Mouse (Mus musculus) heart, embryonic 14.5 days (tissue): Measurements from ENCODE around the gene Ppp1r3a. TPM values are rescaled to one million over a fixed set of nuclear protein-coding genes. Genes with fewer than 3 reads are reported as not detected.

Experiments
- ATAC-seq: fragments of 200-750 bp; cut with Nextera tagmentation; 2 replicates; pipeline ENCODE4 v1.8.0; 2017; ENCODE audit warnings: low read depth, moderate TSS enrichment; ENCODE audit not compliant: insufficient number of reproducible peaks, insufficient read depth, low FRiP score
- H3K27ac ChIP-seq, 2 experiments: fragments of 200-500 bp in 1 of 2; fragments of 300-500 bp in 1 of 2; sonication (generic) in 1 of 2; replicated peaks in 1 of 2; 2 replicates each; pipeline ENCODE4 v1.5.1; 2012 to 2014; ENCODE audit warnings: low read depth in 2 of 2, low read length in 2 of 2, control low read depth in 1 of 2, mild to moderate bottlenecking in 1 of 2, mixed read lengths in 1 of 2; ENCODE audit not compliant: control insufficient read depth in 1 of 2, insufficient read depth in 1 of 2
- H3K27me3 ChIP-seq: fragments of 300-500 bp; sonication (generic); 2 replicates; pipeline ENCODE4 v1.6.1; 2014; ENCODE audit warnings: mild to moderate bottlenecking, low read length, control low read depth; ENCODE audit not compliant: control insufficient read depth, insufficient read depth
- H3K36me3 ChIP-seq: fragments of 300-500 bp; sonication (generic); 2 replicates; pipeline ENCODE4 v1.6.1; 2014; ENCODE audit warnings: mild to moderate bottlenecking, control low read depth, low read length, mixed read lengths; ENCODE audit not compliant: control insufficient read depth, insufficient read depth
- H3K4me1 ChIP-seq, 2 experiments: fragments of 200-500 bp in 1 of 2; fragments of 300-500 bp in 1 of 2; sonication (generic) in 1 of 2; 2 replicates each; pipeline ENCODE4 v1.6.1; 2012 to 2014; ENCODE audit warnings: low read length in 2 of 2, control low read depth in 1 of 2, mixed read lengths in 1 of 2; ENCODE audit not compliant: control insufficient read depth in 2 of 2, insufficient read depth in 2 of 2
- H3K4me2 ChIP-seq: fragments of 300-500 bp; sonication (generic); 2 replicates; pipeline ENCODE4 v1.6.1; 2014; ENCODE audit warnings: mild to moderate bottlenecking, low read length
- H3K4me3 ChIP-seq, 2 experiments: fragments of 200-500 bp in 1 of 2; fragments of 300-500 bp in 1 of 2; sonication (generic) in 1 of 2; 2 replicates each; pipeline ENCODE4 v1.5.1; 2012 to 2014; ENCODE audit warnings: low read length in 2 of 2, mild to moderate bottlenecking in 2 of 2, control low read depth in 1 of 2, low read depth in 1 of 2, moderate library complexity in 1 of 2; ENCODE audit not compliant: control insufficient read depth in 1 of 2, insufficient read depth in 1 of 2
- H3K9ac ChIP-seq: fragments of 300-500 bp; sonication (generic); 2 replicates; pipeline ENCODE4 v1.6.1; 2014; ENCODE audit warnings: mild to moderate bottlenecking, low read length
- H3K9me3 ChIP-seq: fragments of 300-500 bp; sonication (generic); 2 replicates; pipeline ENCODE4 v1.6.1; 2016; ENCODE audit warnings: low read length, control low read depth; ENCODE audit not compliant: control insufficient read depth
- WGBS: fragments of 180-500 bp; shearing (Covaris S2); extraction: QIAGEN DNeasy Blood & Tissue Kit; methylation state at CpG from one replicate; pipeline ENCODE4 v1.1.7; 2014; 5-methylcytosine and 5-hydroxymethylcytosine counted together
- polyA plus RNA-seq: library from polyadenylated mRNA; unstranded; fragments of >200 nt; fragmentation: Nextera tagmentation; extraction: Ambion mirVana; gene quantifications from 2 replicates; pipeline ENCODE4 v1.2.1, GENCODE M21; 2014

Gene Ppp1r3a
- polyA plus RNA-seq, 1 experiment from 2014 or later: 8.3 TPM

GRCm38 (mm10) chr6:14747000-14747399 lies 8.1 kb downstream of the Ppp1r3a start:
- no peak overlapping the region for H3K9ac ChIP-seq
- WGBS: 65% methylated on average over 2 of the region's 2 CpGs
- ATAC-seq: no peak; the same call in 1 of the 2 replicates

GRCm38 (mm10) chr6:14736017-14736416 lies 19.1 kb downstream of the Ppp1r3a start:
- Histone ChIP-seq H3K9ac (no peak overlapping the region), H3K27ac (no peak overlapping the region), H3K9me3 (no peaks in the 10 kb centered on the region), H3K4me3 (no peak overlapping the region), H3K27me3 (no peaks in the 10 kb centered on the region), H3K36me3 (no peaks in the 10 kb centered on the region), H3K4me2 (no peak overlapping the region), H3K4me1 (no peaks in the 10 kb centered on the region)
- no peak for ATAC-seq
- 80% methylated on average over 2 of the region's 2 CpGs for WGBS

More at GRCm38 (mm10) chr6:14747000-14747399, 8.1 kb downstream of the Ppp1r3a start:
- H3K27ac ChIP-seq: no peak overlapping the region
- no peaks in the 10 kb centered on the region for H3K4me1 ChIP-seq
- no peaks in the 10 kb centered on the region for H3K27me3 ChIP-seq
- H3K4me3 ChIP-seq: no peak overlapping the region
- H3K36me3 ChIP-seq: no peaks in the 10 kb centered on the region
- H3K9me3 ChIP-seq: no peaks in the 10 kb centered on the region
- no peak overlapping the region for H3K4me2 ChIP-seq

GRCm38 (mm10) chr6:14731011-14731410 lies 24.1 kb downstream of the Ppp1r3a start:
- no peak for ATAC-seq
- Histone ChIP-seq H3K4me3 (no peak overlapping the region), H3K27ac (no peak overlapping the region), H3K4me2 (no peak overlapping the region), H3K9me3 (no peaks in the 10 kb centered on the region), H3K9ac (no peak overlapping the region), H3K36me3 (no peaks in the 10 kb centered on the region), H3K27me3 (no peaks in the 10 kb centered on the region), H3K4me1 (no peaks in the 10 kb centered on the region)
- 78% methylated on average over 5 of the region's 5 CpGs for WGBS

GRCm38 (mm10) chr6:14720772-14721414 lies 34.2 kb downstream of the Ppp1r3a start:
- H3K9me3 ChIP-seq: no peaks in the 10 kb centered on the region
- H3K9ac ChIP-seq: no peak overlapping the region
- H3K36me3 ChIP-seq: no peaks in the 10 kb centered on the region; the same call in 1 of the 2 replicates
- H3K27ac ChIP-seq: no peak overlapping the region
- no peaks in the 10 kb centered on the region for H3K4me1 ChIP-seq
- WGBS: 79% methylated on average over 4 of the region's 4 CpGs
- H3K4me3 ChIP-seq: no peak overlapping the region
- ATAC-seq: no peak
- H3K27me3 ChIP-seq: no peaks in the 10 kb centered on the region
- H3K4me2 ChIP-seq: no peak overlapping the region

GRCm38 (mm10) chr6:14720110-14720771 lies 34.8 kb downstream of the Ppp1r3a start:
- Histone ChIP-seq H3K27ac (no peak overlapping the region), H3K36me3 (no peaks in the 10 kb centered on the region; the same call in 1 of the 2 replicates), H3K27me3 (no peaks in the 10 kb centered on the region), H3K9me3 (no peaks in the 10 kb centered on the region), H3K4me1 (no peaks in the 10 kb centered on the region), H3K4me2 (no peak overlapping the region), H3K4me3 (no peak overlapping the region), H3K9ac (no peak overlapping the region)
- 81% methylated on average over 6 of the region's 6 CpGs for WGBS
- ATAC-seq: no peak

- 84% methylated on average over 4 of the region's 4 CpGs for WGBS
- ATAC-seq: no peak
- Histone ChIP-seq H3K4me3 (no peak overlapping the region), H3K9ac (no peak overlapping the region), H3K4me1 (no peaks in the 10 kb centered on the region), H3K4me2 (no peak overlapping the region), H3K9me3 (no peaks in the 10 kb centered on the region), H3K36me3 (no peaks in the 10 kb centered on the region; the same call in 1 of the 2 replicates), H3K27ac (no peak overlapping the region), H3K27me3 (no peaks in the 10 kb centered on the region)
Measured at GRCm38 (mm10) chr6:14715129-14715989, 39.7 kb downstream of the Ppp1r3a start.

GRCm38 (mm10) chr6:14712146-14712545 lies 42.9 kb downstream of the Ppp1r3a start:
- H3K4me1 ChIP-seq: no peaks in the 10 kb centered on the region
- H3K9me3 ChIP-seq: no peaks in the 10 kb centered on the region
- H3K4me2 ChIP-seq: no peak overlapping the region
- WGBS: 29% methylated on average over 2 of the region's 2 CpGs
- no peaks in the 10 kb centered on the region for H3K27me3 ChIP-seq
- ATAC-seq: no peak
- H3K36me3 ChIP-seq: no peaks in the 10 kb centered on the region
- H3K4me3 ChIP-seq: no peak overlapping the region
- no peak overlapping the region for H3K27ac ChIP-seq
- H3K9ac ChIP-seq: no peak overlapping the region
